Mouse (Mus musculus): ENCODE results near the gene Ints7.

DNA sequence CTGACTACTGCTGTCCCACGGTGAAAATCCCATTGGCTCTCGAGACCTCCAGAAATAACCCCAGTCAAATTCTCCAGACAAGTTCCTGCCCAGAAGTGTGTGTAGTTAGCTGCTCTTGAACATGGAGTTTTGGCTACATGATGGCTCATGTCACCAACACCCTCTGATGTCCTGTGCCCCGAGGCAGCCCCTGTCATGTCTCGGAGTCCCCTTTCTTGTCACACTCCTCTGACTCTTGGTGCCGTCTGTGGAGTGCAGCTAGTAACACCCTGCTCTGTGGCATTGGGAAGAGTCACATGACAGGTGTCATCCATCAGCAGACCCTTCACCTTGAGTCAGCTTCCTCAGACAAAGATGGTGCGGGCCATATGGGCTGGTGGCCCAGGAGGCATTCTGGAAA is 49.6 kb downstream of the Ints7 start:
- TF ChIP-seq CTCF (IDR thresholded peaks at IDR 0.05; ENCODE audit: insufficient read depth, low read depth, low read length) (no peak), POLR2A (IDR thresholded peaks at IDR 0.05; ENCODE audit: insufficient read depth, low read depth, low read length) (no peak)

Data from olfactory bulb, adult 2 months (tissue).